Mouse (Mus musculus): ENCODE data around the gene Smgc.
A peak's percentile ranks its signal among the peaks of the same experiment; 100 is the strongest.
"Not testable (repeated sequence)": the region's sequence is repeated elsewhere in the genome, so short reads cannot be mapped to it uniquely, and the experiment has no call there.

The Smgc gene

DNA sequence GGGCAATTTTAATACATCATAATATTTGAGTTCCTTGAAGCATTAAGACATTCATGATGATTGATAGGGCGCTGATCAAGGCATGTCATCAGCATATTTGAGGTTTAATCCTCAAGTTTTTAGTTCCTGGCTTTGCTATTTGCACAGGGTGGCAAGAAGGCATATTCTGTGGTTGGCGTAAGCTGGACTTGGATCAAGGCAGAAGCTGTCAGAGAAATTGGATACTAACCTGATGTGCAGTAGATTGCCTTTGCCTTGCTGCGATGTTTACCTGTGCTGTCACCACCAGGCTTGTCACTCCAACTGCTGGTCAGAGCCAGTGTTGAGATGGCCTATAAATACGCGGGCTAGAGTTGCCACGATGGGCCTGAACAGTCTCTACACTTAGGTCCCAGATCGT, at the start of gene Smgc:
Gene Smgc, plus strand, starts transcription at position 301 of the 400 bp plus-strand sequence.
- no peak for DNase-seq (ENCODE audit: low spot score in 2 of 2)

- no peak for DNase-seq (ENCODE audit: low spot score in 2 of 2)
Observed at GRCm38 (mm10) chr15:91788338-91788737, 49.7 kb upstream of the Smgc start.

DNA sequence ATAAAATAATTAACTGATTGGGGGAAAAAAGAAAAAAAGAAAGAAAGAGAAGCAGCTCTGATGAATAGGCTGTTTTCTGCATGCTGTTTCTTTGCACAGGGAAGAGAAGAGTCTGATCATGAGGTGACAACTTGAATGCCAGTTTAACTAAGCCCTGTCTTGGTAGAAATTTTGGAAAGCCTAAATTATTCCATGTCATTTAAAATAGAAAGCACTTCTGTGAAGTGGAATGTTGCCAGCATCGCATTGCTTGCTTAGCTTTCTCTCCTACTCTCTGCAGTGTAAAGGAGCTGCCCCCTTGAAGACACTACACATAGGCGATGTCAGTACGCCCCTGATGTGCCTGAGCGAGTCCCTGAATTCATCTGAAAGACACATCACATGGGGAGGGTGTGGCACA, 31.6 kb upstream of the Smgc start:
- DNase-seq (ENCODE audit: low spot score in 2 of 2) = no peak

DNA sequence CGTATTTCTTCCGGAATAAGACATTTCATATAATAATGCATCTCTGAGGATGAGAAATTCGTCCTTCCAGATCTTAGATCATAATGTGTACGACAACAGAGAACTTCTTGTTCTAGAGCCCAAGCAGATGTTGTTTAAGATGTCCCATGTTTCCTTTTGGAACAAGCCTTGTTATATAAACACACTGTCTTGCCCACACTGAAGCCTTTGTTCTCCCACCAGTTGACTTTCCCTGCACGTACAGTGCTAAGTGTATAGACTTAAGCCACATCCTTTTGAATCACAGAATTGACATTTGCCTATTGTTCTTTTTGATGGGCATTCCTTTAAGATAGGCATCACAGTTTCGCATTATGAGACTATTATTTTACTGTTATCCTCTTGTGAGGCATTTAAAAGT, 2.7 kb upstream of the Smgc start:
- DNase-seq (ENCODE audit: low spot score in 2 of 2) = no peak

DNA sequence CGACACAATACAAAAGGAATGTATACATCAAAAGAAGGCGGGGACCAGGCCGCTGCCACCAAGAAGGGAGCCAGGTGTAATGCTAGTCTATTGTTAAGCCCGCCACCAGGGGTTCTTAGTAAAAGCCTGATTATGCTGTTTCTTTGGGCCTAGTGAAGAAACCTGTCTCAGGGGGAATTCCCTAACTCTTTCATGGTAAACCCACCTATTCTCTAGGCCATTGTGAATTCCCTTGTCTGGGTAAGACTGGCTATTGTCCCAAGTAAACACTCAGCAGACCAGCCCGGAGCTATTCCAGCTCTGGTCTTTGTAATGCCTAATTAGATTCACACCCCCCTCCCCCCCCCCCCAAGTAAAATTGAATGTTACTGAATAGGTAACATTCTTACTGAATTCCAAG, 26.1 kb downstream of the Smgc start:
- DNase-seq (ENCODE audit: low spot score in 2 of 2) = not testable (repeated sequence)

- DNase-seq (ENCODE audit: low spot score in 2 of 2) = no peak
Observed at GRCm38 (mm10) chr15:91900245-91900644, 62.2 kb downstream of the Smgc start.

DNA sequence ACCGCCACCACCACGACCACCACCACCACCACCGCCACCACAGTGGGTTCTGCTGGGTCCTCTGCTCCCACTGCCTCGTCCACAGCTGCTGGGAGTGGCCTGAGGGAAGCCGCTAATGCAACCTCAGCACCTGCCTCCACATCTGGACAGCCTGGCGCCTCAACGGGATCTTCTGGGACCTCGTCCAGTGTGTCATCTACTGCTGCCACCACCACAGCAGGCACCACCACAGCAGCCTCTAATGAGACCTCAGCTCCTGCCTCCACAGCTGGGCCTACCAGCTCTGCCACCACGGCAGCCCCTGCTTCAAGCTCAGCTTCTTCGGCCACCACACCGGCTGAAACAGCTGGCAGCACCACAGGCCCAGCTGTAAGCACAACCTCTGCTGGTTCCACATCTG, 69.0 kb downstream of the Smgc start:
- DNase-seq (ENCODE audit: low spot score in 2 of 2) = peak; percentile 5 to 48

All from urinary bladder, adult 18-20 months (tissue).